Mouse (Mus musculus) layer of hippocampus, postnatal 36 days (tissue): ENCODE measurements around the gene Gm6583. TPM values are rescaled to one million over a fixed set of nuclear protein-coding genes. Genes with fewer than 3 reads are reported as not detected.

Experiments
- DNase-seq, 2 experiments: peaks; one replicate each; pipeline ENCODE4 v3.0.0; 2022
- total RNA-seq, 2 experiments: library from RNA; stranded (reverse); gene quantifications; 2 replicates each; pipeline ENCODE4 v1.2.3; 2021

Gm6583 gene
- not detected for total RNA-seq

DNA sequence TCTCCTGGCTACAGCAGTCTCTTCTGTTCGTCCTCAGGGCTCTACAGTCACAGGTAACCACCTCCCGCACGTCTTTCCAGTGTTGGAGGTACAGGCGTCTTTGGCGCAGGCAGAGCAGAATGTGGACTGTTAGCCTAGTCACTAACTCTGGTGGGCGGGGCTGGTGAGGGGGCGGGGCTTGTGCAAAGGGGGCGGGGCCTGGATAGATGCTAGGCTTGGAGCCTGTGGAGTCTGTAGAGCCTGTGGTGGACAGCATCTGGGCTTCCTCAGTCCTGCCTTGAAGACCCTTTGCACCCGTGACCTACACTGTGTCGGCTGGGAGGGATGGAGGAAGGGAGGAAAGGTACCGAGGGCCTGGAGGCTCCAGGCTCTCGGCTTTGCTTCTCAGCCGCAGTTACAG lies at the start of gene Gm6583:
Gene Gm6583 (minus strand): TSS at position 124 of the 400 bp plus-strand sequence.
- no peak for DNase-seq

DNA sequence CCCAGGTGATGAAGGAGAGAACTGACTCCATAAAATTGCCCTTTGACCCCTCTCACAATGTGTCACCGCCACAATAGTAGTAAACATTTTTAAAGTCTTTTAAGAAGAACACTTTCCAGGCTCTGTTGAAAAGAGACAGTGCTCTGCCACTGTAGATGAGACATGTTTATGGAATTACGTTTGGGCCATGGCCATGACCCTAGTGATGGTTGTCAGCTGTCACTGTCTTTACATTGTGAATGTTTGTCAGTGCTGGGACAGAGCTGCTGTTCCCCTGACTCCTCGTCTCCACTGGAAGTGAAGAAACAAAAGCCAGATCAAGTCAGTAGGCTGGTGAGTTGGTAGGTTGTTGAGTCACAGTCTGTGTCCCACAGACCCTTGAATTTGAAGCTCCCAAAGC lies 46.6 kb upstream of the Gm6583 start:
- no peak for DNase-seq

DNA sequence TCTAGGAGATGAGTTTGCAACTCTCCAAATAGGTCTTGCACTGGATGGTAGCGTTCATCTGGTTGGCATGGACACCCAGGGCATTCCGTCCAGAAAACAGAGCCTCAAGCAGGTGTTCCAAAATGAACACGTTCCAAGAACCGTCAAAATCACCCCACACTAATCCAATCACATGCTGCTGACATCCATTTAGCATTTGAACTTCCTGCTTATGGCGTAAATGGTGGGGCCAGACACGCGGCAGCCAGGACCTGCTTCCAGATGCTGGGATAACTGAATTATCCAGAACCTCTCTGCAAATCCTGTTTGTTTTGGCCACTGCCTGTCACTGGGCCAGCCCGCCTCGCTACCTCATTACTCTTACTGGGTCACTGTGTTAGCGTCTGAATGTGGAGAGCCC lies 43.5 kb upstream of the Gm6583 start:
- DNase-seq, result no peak

DNA sequence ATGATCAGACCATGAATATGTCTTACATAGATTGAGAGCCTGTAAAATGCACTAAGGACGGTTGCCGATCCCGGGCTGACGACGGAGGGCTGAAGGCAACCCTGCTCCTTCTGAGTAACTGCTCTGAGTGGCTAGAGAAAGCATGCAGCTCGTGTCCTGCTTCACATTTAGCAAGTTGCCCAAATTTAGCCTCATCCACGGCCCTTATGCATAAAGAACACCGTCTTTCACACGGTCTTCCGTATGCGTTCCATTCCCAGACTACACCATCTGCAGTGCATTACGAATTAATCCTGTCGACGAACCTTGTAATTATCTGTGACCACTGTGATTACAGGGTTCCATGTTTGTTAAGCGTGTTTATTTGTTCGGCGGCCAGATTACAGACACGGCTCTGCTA lies 40.2 kb upstream of the Gm6583 start:
- no peak for DNase-seq

DNA sequence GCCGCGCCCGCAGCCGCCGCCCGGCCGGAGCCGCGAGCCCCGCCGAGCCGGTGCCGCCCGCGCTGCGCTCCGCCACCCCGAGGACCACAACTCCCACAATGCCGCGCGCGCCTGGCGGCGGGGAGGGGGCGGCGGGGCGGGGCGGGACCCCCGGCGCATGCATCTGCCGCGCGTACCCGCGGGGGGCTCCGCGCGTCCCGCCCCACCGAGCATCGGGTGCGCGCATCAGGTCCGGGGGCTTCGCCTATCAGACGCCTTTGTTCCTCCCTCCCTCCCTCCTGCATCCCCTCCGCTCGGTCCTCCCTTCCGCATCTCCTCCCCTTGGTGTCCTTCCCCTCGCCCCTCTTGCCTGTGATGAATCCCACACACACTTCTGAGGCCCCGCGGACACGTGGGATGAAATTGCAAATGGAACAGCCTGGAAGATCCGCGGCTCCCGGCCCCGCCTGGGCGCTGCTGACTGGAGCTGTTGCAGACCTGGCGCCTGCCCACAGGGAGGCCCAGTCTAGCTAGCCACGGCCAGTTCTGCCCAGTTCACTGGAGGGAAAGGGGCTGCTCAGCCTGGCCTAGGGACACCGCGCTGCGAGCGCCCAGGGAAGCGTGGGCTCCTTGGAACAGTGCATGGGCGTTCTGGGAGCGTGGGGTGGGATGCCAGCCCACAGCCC lies 39.1 kb upstream of the Gm6583 start, which contains the start of gene Asphd2:
Gene Asphd2 (minus strand): TSS at position 88 of the 665 bp plus-strand sequence.
- DNase-seq, result peak; percentile 83 to 86

DNA sequence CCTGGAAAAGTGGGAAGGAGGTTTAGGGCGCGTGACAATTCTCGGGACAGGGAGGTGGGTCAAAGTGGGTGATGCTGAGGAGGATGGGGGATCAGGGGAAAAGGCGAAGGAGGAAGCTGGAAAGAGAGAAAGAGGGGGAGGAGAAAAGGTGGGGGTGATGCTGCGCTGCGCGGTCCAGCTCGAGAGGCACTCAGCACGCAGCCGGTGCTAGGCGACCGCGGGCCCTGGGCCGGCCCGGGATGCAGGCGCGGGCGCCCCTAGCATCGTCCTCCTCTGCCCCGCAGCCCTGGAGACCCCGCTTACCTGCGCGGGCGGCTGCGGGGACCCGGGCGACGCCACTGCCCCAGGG lies 38.6 kb upstream of the Gm6583 start:
- no peak for DNase-seq

DNA sequence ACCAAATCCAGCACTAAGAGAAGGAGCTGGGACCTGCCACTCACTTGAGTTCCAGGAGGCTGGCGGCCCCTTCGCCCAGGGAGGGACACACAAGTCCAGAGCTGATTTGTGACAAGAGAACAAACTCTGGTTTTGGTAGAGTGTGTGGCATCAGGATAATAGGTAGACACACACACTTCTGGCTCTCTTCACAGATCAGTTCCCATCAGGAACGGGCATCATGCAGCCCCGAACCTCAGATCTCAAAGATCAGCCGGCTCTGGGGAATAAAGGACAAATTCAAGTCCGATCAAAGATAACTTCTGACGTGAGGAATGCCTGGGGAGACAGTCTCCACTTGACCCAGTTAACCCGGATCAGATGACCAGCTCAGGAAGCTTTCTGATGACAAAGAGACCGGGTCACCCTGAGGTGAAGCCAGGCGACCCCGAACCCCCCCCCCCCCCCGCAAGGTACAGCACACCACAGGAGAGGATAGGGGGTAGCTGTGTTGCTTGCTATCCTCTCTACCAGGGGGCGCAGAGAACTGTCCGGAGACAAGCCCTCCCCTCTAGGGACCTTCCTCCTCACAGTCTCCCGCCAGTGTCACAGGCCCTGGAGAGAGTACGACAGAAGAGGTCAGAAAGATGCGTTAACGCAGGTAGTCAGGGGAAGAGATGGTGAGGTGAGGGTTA lies 38.0 kb upstream of the Gm6583 start:
- no peak for DNase-seq

DNA sequence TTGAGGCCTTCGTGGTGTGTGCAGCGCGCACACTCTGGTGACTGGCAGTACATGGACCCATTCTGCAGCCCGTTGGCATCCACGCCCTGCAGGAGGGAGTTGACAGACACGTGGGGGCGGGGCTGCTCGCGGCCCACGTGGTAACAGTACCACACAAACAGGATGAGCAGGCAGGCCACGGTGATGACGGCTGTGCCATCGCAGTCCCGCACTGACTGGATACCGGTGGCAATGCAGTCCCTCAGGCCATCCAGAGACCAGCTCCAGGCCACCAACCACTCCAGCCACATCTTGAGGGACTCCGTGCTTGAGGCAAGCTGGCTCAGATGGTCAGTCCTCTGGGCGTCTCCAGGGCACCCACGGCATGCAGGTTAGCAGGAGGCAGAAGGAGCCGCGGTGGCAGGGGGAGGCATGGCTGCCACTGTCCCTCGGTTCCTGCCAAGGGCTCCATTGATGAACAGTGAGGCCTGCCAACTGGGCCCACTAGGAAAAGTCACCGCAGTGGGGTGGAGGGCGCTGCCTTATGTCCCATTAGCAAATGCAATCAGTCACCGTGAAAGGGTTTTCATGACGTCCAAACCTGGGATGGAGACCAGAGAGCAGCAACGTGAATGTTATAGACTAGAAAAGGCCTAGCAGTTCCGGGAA lies 36.0 kb upstream of the Gm6583 start:
- DNase-seq, result peak in 1 of 2 experiments; percentile 60

DNA sequence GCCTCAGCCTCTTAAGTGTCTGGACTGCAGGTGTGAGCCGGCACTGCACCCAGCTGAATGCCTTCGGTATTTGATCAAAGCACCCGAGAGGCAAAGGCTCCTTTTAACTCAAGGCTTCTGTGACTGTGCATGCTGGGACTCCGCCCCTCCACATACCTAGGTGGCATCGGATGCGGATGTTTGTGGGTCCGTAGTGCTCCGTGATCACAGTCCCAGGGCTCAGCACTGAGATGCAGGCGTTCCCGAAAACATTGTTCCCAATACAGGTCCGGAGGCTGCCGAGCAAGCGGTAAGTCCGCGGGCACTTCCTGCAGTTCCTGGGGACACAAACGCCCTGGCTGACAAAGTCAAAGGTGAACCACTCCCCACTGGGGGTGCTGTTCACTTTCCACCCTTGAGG lies 35.2 kb upstream of the Gm6583 start:
- no peak for DNase-seq

DNA sequence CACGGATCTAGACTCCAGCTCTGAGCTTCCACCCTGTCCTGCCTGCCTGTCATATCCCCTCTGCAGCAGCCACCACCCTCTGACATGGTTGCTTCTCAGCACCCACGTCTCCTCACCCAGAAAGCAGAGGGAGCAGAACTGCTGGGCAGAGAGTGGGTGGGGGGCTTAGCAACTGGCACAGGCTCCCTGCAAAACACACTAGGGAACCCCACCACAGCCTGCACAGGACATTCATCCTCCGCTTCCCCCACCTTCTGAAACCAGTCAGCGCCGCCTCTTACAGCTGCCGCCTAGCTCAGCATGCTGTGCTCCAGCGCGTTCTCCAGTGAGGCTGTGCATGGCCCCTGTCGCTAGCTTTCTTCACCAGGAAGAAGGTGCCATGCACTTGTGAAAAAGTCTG lies 33.5 kb upstream of the Gm6583 start:
- no peak for DNase-seq

DNA sequence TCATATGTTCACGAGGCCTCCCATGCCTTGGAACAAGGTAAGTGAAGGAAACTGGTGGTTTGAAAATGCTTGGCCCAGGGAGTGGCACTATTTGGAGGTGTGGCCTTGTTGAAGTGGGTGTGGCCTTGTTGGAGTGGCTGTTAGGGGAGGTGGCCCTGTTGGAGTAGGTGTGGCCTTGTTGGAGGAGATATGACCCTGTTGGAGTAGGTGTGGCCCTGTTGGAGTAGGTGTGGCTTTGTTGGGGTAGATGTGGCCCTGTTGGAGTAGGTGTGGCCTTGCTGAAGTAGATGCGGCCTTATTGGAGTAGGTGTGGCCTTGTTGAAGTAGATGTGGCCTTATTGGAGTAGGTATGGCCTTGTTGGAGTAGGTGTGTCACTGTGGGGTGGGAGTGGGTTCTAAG lies 30.1 kb upstream of the Gm6583 start:
- DNase-seq, result no peak

DNA sequence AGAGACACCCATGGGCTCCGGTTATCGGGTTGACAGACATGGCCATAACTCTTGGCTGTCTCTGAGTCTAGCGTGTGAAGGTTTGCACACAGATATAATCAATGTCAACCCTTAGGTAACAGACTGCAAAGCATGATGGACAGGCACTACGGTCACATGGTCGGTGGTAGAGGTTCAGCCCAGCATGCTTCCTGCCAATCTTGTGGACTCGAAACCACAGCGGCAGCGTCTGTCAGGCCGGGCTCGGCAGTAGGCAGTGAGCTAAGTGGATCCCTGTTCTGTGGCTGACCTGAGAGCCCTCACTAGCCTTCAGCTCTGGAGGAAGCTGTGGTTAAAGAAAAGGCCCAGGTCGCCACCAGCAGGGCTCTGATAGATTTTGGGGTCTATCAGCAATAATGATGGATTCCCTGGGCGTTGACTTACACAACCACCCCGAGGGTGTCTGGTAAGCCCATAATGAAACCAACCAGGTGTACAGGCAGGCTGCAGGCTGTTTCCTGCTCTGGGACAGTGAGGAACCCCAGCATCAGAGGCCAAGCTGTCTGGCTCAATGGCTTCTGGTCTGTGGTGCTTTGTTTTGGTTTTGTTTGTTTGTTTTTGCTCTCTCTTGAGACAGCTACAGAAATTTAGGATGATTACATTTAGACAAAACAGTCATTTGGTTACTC lies 29.1 kb upstream of the Gm6583 start:
- no peak for DNase-seq

DNA sequence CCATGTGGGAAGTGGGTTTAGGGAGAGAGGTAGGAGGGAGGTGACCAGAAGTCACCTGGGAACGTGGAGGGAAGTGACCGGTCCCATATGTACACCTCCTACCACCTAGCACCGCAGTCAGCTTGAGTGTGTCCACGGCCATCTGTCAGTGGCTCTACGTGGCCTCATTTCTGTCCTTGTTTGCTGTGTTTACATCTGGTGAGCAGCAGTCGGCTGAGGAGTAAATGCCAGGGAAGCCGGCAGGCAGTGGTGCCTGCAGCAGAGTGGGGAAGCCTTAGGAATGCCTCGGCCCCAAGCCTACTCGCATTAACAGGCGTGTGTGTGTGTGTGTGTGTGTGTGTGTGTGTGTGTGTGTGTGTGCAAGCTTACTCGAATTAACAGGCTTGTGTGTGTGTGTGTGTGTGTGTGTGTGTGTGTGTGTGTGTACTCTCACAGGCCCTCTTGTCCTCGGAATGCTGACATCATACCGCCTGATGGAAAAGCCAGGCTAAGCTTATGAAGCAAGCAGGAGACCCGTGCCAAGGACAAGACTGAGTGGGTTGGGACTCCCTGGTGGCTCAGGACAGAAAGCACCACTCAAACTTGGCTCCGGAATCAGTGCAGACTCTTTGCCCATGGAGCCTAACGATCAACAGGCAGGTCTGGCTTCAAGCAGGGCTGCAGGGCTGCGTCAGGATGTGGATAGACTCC lies 27.0 kb upstream of the Gm6583 start:
- no peak for DNase-seq

DNA sequence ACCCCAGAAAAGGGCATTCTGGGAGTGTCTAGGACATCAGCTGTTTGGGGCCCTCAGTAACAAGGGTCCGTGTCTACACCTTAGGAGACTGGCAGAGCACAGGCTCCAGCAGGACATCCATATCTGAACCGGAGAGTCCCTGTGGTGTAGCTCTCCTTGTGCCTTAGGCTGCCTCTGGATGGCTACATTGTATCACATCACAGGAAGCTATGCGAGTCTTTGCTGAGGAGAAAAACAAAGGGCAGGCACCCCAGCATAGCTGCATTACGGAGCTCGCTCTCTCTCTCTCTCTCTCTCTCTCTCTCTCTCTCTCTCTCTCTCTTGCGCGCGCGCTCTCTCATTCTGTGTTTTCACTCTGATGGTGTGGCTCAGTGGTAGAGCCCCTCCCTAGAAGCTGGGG lies 26.2 kb upstream of the Gm6583 start:
- DNase-seq, result no peak

DNA sequence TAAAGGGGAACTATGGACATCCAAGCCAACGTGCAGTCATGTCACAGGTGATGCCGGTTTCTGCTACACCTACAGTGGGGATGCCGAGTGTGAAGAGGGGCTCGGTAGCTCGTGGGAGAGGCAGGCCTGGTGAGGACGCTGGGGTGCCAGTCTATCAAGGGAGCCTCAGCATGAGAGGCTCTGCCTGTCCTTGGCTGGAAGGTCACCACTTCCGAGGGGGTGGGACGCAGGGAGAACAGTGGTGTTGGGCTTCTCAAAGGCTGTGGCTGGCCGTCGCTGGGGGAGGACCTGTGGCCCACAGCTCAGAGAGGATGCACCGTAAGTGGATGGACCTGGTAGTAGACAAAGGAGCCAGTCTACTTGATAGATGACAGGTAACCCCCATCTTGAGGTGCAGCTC lies 25.3 kb upstream of the Gm6583 start:
- no peak for DNase-seq

DNA sequence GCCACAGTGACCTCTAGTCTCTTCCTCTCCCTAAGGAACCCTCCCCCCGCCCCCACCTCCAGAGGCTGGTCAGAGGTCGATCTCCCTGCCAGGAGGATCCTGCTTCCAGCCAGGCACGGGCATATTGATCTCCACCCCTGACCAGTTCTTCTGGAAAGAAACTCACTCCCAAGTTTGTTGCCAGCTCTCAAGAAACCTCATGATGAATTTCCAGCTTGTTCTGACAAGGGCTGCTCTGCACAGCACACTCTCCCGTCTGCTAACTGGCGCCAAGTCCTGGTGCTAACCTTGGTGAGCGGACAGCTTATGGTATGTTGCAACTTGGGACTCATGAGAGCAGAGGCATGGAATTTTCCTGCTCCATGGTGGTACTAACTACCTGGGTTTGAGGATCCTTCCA lies 22.9 kb upstream of the Gm6583 start:
- no peak for DNase-seq

DNA sequence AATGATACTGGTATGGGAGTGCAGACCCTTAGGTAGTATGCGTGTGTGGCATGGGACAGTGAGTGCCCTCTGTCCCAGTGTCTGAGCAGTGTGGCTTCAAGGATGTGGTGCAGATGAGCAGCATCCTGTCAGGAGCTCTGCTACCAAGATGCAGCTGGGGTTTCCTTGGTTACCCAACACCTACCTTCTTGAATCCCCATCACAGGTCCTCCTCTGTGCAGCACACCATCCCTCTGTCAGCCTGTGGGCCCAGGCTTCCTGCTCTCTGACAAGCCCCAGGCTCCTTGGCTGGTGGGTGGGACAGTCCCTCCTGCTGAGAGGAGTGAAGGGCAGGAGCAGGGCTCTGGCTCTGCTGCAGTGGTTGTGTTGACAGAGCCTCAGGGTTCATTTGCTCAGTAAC lies 21.5 kb upstream of the Gm6583 start:
- no peak for DNase-seq

DNA sequence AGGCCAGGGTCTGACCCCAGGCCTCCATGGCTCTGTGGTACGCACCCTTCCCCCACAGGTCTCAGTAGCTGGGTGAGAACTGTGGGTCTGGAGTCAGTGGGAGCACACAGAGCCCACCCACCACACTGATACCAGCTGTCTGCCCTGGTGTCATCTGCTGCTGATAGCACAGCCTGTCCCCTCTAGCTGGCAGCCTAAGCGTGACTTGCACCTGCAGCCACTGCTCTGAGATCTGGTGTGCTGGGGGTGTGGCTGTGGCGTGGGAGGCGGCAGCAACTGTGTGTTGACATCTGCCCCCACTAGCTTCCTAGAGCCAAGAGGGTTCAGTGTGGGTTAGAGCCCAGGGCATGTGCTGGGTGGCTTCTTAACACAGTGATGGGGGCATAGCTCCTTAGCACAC lies 20.3 kb upstream of the Gm6583 start:
- DNase-seq, result no peak

DNA sequence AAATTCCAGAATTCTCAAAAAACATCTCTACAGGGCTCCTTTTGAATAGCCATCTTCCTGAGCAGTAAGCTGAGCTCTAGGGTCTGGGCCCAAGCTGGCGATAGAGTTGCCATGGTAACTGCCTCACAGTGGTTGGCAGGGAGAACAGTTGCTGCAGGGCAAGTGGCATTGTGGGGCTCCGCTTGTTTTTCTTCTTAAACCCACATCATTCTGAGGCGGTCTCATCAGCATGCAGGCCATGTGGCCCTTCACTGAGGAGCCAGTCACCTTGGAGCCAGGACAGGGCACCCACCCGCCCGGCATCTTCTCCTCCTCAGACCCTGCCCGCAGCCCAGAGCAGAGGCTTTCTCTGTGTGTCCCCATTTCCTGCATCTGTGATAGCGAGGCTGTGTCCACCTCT lies 16.1 kb upstream of the Gm6583 start:
- peak; percentile 74 to 78 for DNase-seq

DNA sequence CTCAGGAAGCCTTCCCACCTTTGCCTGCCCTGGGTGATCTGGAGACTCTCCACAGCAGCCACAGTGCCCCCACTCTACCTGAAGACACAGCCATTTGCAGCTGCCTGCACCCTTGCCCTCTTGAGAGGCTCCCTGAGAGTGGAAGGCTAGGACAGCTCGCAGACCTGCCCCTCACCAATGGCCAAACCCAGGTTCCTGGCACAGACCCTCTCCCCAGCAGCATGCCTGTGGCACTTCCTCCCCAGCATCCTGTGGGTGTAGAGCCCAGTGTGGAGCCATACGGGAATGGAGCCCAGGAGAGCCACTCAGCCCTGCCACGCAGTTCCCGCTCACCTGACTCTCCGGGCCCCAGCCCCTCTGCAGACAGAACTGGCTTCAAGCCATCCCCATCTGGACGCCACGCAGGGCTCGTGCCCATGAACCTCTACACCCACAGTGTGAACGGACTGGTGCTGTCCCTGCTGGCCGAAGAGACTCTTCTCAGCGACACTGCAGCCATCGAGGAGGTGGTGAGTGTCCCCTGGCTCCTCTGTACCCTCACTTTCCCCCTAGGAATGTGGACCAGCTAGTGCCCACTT lies 14.5 kb upstream of the Gm6583 start:
- DNase-seq, result no peak

DNA sequence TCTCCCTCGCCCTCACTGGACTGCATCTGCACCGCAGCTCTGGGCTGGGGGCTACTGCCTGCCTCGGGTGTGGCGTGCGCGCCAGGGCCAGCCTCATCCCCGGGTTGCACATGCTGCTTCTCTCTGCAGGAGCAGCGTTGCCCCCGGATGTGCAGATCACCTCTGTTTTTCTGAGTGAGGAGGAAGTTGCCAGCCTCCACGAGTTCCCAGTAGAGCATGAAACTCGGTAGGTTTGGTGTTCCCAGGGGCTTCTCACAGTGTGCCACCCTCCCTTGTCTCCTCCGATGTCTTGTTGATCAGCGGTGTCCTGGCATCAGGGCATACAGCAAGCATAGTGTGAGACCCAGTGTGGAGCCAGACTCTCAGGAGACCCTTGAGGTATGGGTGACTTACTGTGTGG lies 13.5 kb upstream of the Gm6583 start:
- no peak for DNase-seq

DNA sequence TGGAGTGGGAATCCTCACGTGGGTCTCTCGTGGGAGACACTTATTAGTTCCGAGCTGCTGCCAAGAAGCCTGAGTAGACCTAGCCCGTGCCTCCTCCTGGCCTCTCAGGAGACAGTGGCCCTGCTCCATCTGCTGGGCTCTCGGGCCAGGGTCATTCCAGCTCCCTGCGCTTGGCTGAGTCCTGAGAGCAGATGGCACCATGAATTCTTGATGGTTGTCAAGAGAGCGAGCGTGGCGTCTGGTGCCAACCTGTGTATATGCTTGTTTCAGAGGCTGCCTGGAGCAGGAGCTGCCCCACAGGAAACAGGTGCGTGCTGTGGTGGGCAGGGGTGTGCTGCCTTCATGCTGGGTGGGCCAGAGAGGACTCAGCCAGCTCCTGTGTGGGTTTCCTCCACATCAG lies 12.8 kb upstream of the Gm6583 start:
- no peak for DNase-seq

DNA sequence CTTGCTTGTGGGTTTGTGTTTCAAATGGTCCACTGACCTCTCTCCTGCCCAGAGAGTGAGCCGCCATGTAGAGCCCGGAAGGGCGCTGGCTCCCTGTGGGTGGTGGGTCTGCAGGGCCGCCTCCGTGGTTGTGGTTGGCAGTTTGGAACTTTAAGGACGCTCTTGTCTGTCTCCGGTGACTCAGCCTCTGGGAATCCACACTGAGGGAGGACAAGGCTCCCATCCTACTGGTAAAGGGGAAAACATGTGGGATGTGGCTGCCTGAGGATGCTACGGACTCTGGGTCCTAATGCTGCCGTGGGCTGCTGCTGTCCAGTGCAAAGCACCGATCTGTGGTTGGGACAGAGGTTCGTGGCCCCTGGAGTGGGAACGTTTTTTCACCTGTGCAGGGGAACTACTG lies 12.1 kb upstream of the Gm6583 start:
- no peak for DNase-seq
